Mouse (Mus musculus): ENCODE data around the gene Fam168a. TPM values are rescaled to one million over a fixed set of nuclear protein-coding genes. Genes with fewer than 3 reads are reported as not detected.

The Fam168a gene
- total and polyA plus RNA-seq, 3 experiments: 36.3 to 39.8 (median 37.1) TPM

DNA sequence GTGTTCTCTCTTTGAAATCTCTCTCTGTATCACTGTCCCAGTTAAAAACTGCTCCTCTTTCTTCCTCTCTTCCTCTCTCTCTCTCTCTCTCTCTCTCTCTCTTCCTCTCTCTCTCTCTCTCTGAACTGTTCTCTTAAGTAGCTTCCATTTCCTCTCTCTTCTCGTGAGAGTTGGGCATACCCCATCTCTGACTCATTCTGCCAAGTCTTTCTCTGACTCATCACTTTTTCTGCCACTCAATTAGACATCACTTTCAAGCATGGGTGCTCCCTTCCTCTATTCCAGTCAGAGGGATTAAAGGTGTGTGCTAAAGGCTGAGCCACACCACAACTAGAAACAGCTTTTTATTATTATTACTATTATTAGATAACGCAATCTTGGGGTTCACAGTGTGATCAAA, 43.7 kb downstream of the Fam168a start:
- Histone ChIP-seq H3K27me3 (ENCODE audit: control insufficient read depth, insufficient read depth, low read length) (no peaks in the 10 kb centered on the region), H3K36me3 (ENCODE audit: control insufficient read depth, insufficient read depth, low read length) (no peaks in the 10 kb centered on the region), H3K4me1 (ENCODE audit: control insufficient read depth, insufficient read depth, low read length) (no peaks in the 10 kb centered on the region), H3K27ac (no peak overlapping the region), H3K4me3 (no peak overlapping the region), H3K9ac (ENCODE audit: low read depth, low read length) (no peak overlapping the region), H3K79me2 (replicated peaks; ENCODE audit: control insufficient read depth, insufficient read depth, low read length) (peaks cover 2% of the 10 kb centered on the region; the same call in 1 of the 2 replicates)
- TF ChIP-seq POLR2A (IDR thresholded peaks at IDR 0.05; ENCODE audit: insufficient read depth, low read depth, low read length): no peak
- DNase-seq: no peak
- intact Hi-C loops (cut with DNase I): no loop called here
- WGBS: 63% methylated on average over 2 of the region's 2 CpGs

DNA sequence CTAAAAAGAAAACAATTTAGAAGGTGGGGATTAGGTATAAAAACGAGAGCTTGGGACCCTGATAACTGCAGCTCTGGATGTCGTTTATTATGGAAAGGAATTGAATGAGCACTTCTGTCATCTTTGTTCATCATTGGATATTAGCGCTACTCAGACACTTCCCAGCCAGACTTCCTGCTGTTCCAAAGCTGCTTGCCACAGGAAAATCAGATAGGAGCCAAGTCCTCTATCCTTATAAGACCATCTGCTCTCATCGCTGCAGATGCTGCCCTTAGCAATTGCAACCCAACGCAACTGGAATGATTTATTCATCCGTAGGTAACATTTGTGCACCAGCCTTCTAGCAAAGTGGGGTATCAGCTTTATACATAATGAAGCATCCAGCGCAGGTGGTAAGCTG, 52.3 kb downstream of the Fam168a start:
- TF ChIP-seq POLR2A (IDR thresholded peaks at IDR 0.05; ENCODE audit: insufficient read depth, low read depth, low read length): no peak
- no peak for TF ChIP-seq EP300 (IDR thresholded peaks at IDR 0.05; ENCODE audit: insufficient read depth, low read depth, low read length)
- TF ChIP-seq CTCF (IDR thresholded peaks at IDR 0.05): no peak
- intact Hi-C loops (cut with DNase I): loop anchor here (5.0 kb wide), 1 partner anchor 46 kb away; no protein-coding TSS in a partner anchor

DNA sequence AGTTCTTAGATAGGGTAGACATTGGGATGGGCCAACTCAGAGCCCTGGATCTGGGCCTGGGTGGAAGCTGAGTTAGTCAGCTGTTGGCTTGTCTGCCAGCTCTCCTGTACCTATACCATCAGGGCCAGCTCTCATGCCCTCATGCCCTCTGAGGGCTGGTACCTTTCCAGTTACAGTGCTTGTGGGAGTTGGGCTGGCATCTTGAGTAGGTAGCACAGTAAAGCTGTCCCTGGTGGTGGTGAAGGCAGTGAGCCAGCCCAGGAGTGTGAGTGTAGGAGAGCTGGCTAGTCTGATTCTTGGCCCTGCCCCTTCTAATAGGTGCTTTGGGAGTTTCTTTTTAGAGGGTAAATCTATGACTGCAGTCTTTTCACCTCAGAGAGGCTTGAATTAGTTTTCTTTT, 56.3 kb downstream of the Fam168a start:
- TF ChIP-seq POLR2A (IDR thresholded peaks at IDR 0.05; ENCODE audit: insufficient read depth, low read depth, low read length): no peak
- intact Hi-C loops (cut with DNase I): no loop called here
- DNase-seq: peak in 1 of 2 experiments; percentile 18
- no peak overlapping the region for H3K27ac ChIP-seq
- H3K4me1 ChIP-seq (ENCODE audit: control insufficient read depth, insufficient read depth, low read length): no peaks in the 10 kb centered on the region; the same call in 1 of the 2 replicates
- H3K9ac ChIP-seq (ENCODE audit: low read depth, low read length): no peak overlapping the region
- no peaks in the 10 kb centered on the region for H3K79me2 ChIP-seq (replicated peaks; ENCODE audit: control insufficient read depth, insufficient read depth, low read length)
- H3K4me3 ChIP-seq: no peak overlapping the region
- H3K27me3 ChIP-seq (ENCODE audit: control insufficient read depth, insufficient read depth, low read length): no peaks in the 10 kb centered on the region
- H3K36me3 ChIP-seq (ENCODE audit: control insufficient read depth, insufficient read depth, low read length): no peaks in the 10 kb centered on the region

More for the DNA sequence above, 52.3 kb downstream of the Fam168a start:
- no peak for DNase-seq
- Histone ChIP-seq H3K9ac (ENCODE audit: low read depth, low read length) (no peak overlapping the region), H3K27ac (no peak overlapping the region), H3K4me3 (no peak overlapping the region), H3K36me3 (ENCODE audit: control insufficient read depth, insufficient read depth, low read length) (no peaks in the 10 kb centered on the region), H3K4me1 (ENCODE audit: control insufficient read depth, insufficient read depth, low read length) (no peaks in the 10 kb centered on the region), H3K79me2 (replicated peaks; ENCODE audit: control insufficient read depth, insufficient read depth, low read length) (no peaks in the 10 kb centered on the region; the same call in 1 of the 2 replicates), H3K27me3 (ENCODE audit: control insufficient read depth, insufficient read depth, low read length) (no peaks in the 10 kb centered on the region)
- 63% methylated on average over 7 of the region's 7 CpGs for WGBS

DNA sequence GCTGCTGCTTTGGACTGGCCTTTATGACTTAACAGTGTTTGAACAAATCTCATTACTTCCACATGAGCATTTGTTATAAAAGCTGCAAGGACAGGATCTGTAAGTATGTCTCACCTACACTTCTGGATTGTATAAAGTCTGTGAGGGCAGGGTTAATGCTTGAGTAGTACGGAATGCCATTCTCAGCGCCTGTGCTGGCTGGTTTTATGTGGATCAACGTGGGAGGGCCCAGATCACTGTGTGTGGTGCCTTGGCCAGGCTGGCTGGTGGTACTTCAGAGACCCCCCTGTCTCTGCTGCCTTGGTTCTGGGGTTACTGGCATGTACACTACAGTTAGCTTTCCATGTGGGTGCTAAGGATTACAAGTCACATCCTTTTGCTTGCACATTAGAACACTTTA, 61.1 kb downstream of the Fam168a start:
- Histone ChIP-seq H3K27ac (no peak overlapping the region), H3K4me3 (no peak overlapping the region), H3K79me2 (replicated peaks; ENCODE audit: control insufficient read depth, insufficient read depth, low read length) (no peaks in the 10 kb centered on the region), H3K9ac (ENCODE audit: low read depth, low read length) (no peak overlapping the region), H3K4me1 (ENCODE audit: control insufficient read depth, insufficient read depth, low read length) (peaks cover 4% of the 10 kb centered on the region), H3K27me3 (ENCODE audit: control insufficient read depth, insufficient read depth, low read length) (no peaks in the 10 kb centered on the region), H3K36me3 (ENCODE audit: control insufficient read depth, insufficient read depth, low read length) (peaks cover 2% of the 10 kb centered on the region; the same call in 1 of the 2 replicates)
- DNase-seq: no peak
- WGBS: 73% methylated on average over 3 of the region's 3 CpGs
- intact Hi-C loops (cut with DNase I): loop anchor here (5.0 kb wide), 1 partner anchor 60 kb away; the partner anchor contains the start of gene Fam168a
- TF ChIP-seq POLR2A (IDR thresholded peaks at IDR 0.05; ENCODE audit: insufficient read depth, low read depth, low read length) (no peak), EP300 (IDR thresholded peaks at IDR 0.05; ENCODE audit: insufficient read depth, low read depth, low read length) (no peak), CTCF (IDR thresholded peaks at IDR 0.05) (no peak)

DNA sequence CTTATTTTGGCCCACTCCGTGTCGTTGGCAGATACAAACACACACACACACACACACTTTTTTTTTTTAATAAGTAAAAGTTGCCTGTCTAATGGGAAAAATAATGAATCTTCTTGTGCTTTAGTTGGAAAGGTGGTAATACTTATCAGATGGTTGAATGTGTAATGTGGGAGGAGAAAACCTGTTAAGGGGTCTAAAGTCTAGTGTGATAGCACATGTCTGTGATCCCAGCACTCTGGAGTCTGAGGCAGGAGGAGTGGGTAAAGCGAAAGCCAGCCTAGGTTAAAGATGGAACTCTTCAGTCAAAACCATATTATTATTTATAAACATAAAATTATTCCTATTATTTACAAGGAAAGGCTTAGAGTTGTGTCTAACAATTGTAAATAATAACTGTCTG, 61.6 kb downstream of the Fam168a start:
- intact Hi-C loops (cut with DNase I): loop anchor here (5.0 kb wide), 1 partner anchor 61 kb away; the partner anchor contains the start of gene Fam168a
- Histone ChIP-seq H3K4me3 (no peak overlapping the region), H3K9ac (ENCODE audit: low read depth, low read length) (no peak overlapping the region), H3K27ac (no peak overlapping the region), H3K36me3 (ENCODE audit: control insufficient read depth, insufficient read depth, low read length) (peaks cover 2% of the 10 kb centered on the region; the same call in 1 of the 2 replicates), H3K79me2 (replicated peaks; ENCODE audit: control insufficient read depth, insufficient read depth, low read length) (no peaks in the 10 kb centered on the region), H3K27me3 (ENCODE audit: control insufficient read depth, insufficient read depth, low read length) (no peaks in the 10 kb centered on the region), H3K4me1 (ENCODE audit: control insufficient read depth, insufficient read depth, low read length) (peaks cover 4% of the 10 kb centered on the region)
- TF ChIP-seq POLR2A (IDR thresholded peaks at IDR 0.05; ENCODE audit: insufficient read depth, low read depth, low read length) (no peak), EP300 (IDR thresholded peaks at IDR 0.05; ENCODE audit: insufficient read depth, low read depth, low read length) (no peak), CTCF (IDR thresholded peaks at IDR 0.05) (no peak)
- DNase-seq: no peak
- WGBS: over 99% methylated on average over 3 of the region's 3 CpGs

DNA sequence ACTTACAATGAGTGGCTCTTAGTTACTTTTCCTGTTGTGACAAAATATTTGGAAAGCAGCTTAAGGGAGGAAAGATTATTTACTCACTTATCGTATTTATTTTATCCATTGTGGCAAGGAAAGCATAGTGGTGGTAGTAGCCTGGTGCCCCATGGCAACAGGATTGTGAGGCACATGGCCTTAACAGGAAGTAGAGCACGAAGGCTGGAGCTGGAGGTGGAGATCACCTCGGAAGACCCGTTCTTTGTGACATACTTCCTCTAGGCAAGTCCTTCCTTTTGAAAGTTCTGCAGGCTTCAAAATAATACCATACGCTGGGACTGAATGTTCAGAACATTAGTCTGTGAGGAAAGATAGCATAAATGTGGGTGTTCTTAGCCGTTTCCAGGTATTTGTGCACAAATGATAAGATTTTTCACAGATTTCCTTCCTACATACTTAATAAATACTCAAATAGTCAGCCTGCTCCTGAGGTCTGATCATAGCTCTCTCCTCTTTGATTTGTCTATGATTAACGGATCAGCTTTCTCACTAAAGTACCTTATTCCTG, 63.2 kb downstream of the Fam168a start:
- Histone ChIP-seq H3K27ac (peak overlapping the region; percentile 44), H3K79me2 (replicated peaks; ENCODE audit: control insufficient read depth, insufficient read depth, low read length) (no peaks in the 10 kb centered on the region), H3K9ac (ENCODE audit: low read depth, low read length) (no peak overlapping the region), H3K4me3 (no peak overlapping the region), H3K27me3 (ENCODE audit: control insufficient read depth, insufficient read depth, low read length) (no peaks in the 10 kb centered on the region), H3K4me1 (ENCODE audit: control insufficient read depth, insufficient read depth, low read length) (peaks cover 4% of the 10 kb centered on the region), H3K36me3 (ENCODE audit: control insufficient read depth, insufficient read depth, low read length) (peaks cover 2% of the 10 kb centered on the region; the same call in 1 of the 2 replicates)
- intact Hi-C loops (cut with DNase I): loop anchor here (2.0 to 5.0 kb wide), 2 partner anchors 15 to 62 kb away; partner anchors contain the start of gene Fam168a
- TF ChIP-seq CTCF (IDR thresholded peaks at IDR 0.05) (no peak), EP300 (IDR thresholded peaks at IDR 0.05; ENCODE audit: insufficient read depth, low read depth, low read length) (peak; percentile 84; the same call in 1 of the 2 replicates)
- DNase-seq: no peak
- WGBS: 51% methylated on average over 7 of the region's 7 CpGs
